Comparison of ENCODE assay signal across 14 mouse cellular contexts in the genomic region with DNA sequence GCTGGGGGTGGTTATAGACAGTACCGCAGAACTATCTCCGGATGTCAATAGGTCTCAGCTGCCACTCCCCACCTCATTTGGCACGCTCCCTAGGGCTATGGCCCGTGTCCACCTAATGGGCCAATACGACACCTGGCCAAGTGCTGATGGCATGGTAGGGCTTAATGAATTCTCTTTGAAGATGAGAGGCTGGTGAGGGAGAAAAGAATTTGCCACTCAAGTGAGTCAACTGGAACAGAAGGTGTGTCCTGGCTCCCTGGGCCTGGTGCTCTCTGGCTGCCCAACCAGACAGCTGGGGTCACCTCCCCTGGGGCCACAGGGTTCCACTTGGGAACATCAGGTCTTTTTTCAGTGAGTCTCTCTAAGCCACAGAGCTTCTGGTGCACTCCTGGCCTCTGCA.
DNase-seq lines count a peak whose midpoint lies in the region; ATAC-seq lines count a peak whose summit lies in the region.
"Had no signal": no experiment of that assay in that cellular context is flagged by ENCODE, and none has a peak within 500 bp of the region (broad histone marks: within the 10 kb centered on the region; RNA-seq: fewer than 3 reads in every experiment).

No protein-coding gene starts in this region.

- H3K9me3 ChIP-seq in limb, embryonic 10.5 days (replicated peaks): no peaks in the 10 kb centered on the region
- H3K9me3 ChIP-seq in forebrain, embryonic 11.5 days (ENCODE audit: control insufficient read depth, low read length): no peaks in the 10 kb centered on the region
- H3K9me3 ChIP-seq: limb, embryonic 13.5 days; megakaryocyte, embryonic 14.5 days; neural tube, embryonic 13.5 days had no signal

- peaks cover 24% of the 10 kb centered on the region for H3K4me1 ChIP-seq in limb, embryonic 10.5 days
- H3K4me1 ChIP-seq in forebrain, embryonic 11.5 days (replicated peaks; ENCODE audit: control insufficient read depth, insufficient read depth, low read length): no peaks in the 10 kb centered on the region

- DNase-seq in cerebellum, adult 11-12 months: peak; percentile 38
- no peak for DNase-seq in cerebellum, postnatal 4 days (ENCODE audit: low spot score in 2 of 2)
- peak; percentile 53 for DNase-seq in cerebellum, adult 9-10 months
- DNase-seq in kidney, adult 11 months: peak; percentile 45
- DNase-seq in limb, embryonic 10.5 days (ENCODE audit: low spot score): peak; percentile 35
- no peak for DNase-seq in forebrain, embryonic 11.5 days (ENCODE audit: low spot score)
- no peak for DNase-seq in testis, postnatal 14 days (ENCODE audit: low spot score)
- no peak for DNase-seq in urinary bladder, postnatal 25 days (ENCODE audit: low spot score)
- DNase-seq: adrenal gland, postnatal 10 days; heart, adult 2 months; right cerebral cortex, postnatal 14 days had no signal

- no peak for ATAC-seq in forebrain, embryonic 11.5 days (replicated peaks; ENCODE audit: low FRiP score)

- no peak overlapping the region for H3K4me2 ChIP-seq in forebrain, embryonic 11.5 days (ENCODE audit: low read depth, low read length, severe bottlenecking)
- H3K4me2 ChIP-seq: limb, embryonic 13.5 days; neural tube, embryonic 13.5 days had no signal

- H3K27ac ChIP-seq in limb, embryonic 10.5 days: no peak overlapping the region
- H3K27ac ChIP-seq in forebrain, embryonic 11.5 days (ENCODE audit: low read depth, low read length): no peak overlapping the region
- H3K27ac ChIP-seq: heart, adult 2 months; limb, embryonic 13.5 days; neural tube, embryonic 13.5 days had no signal

- no peaks in the 10 kb centered on the region for H3K36me3 ChIP-seq in limb, embryonic 10.5 days
- H3K36me3 ChIP-seq in forebrain, embryonic 11.5 days (ENCODE audit: control insufficient read depth, insufficient read depth, low read length): no peaks in the 10 kb centered on the region
- H3K36me3 ChIP-seq: limb, embryonic 13.5 days; neural tube, embryonic 13.5 days had no signal

- WGBS in limb, embryonic 10.5 days: 37% methylated on average over 5 of the region's 5 CpGs
- 85% methylated on average over 5 of the region's 5 CpGs for WGBS in forebrain, embryonic 11.5 days

- no peak overlapping the region for H3K4me3 ChIP-seq in limb, embryonic 10.5 days
- no peak overlapping the region for H3K4me3 ChIP-seq in forebrain, embryonic 11.5 days (ENCODE audit: low read depth, low read length)
- H3K4me3 ChIP-seq: heart, adult 2 months; limb, embryonic 13.5 days; neural tube, embryonic 13.5 days had no signal

- H3K9ac ChIP-seq in forebrain, embryonic 11.5 days (ENCODE audit: low read length): no peak overlapping the region
- H3K9ac ChIP-seq: limb, embryonic 13.5 days; neural tube, embryonic 13.5 days had no signal

- H3K27me3 ChIP-seq in limb, embryonic 10.5 days (ENCODE audit: low read depth, poor library complexity, severe bottlenecking): no peaks in the 10 kb centered on the region
- H3K27me3 ChIP-seq in forebrain, embryonic 11.5 days (ENCODE audit: control insufficient read depth, insufficient read depth, low read length): no peaks in the 10 kb centered on the region
- H3K27me3 ChIP-seq: limb, embryonic 13.5 days; neural tube, embryonic 13.5 days had no signal

Comparison
In these comparisons a context has a peak if more than half of its experiments do, and no peak if none do; other contexts are left out.
1. DNase-seq: peak in cerebellum, adult 11-12 months (single experiment), cerebellum, adult 9-10 months (single experiment), kidney, adult 11 months (single experiment) and limb, embryonic 10.5 days (single experiment); none in cerebellum, postnatal 4 days (0 of 2), forebrain, embryonic 11.5 days (single experiment), testis, postnatal 14 days (single experiment) and urinary bladder, postnatal 25 days (single experiment).